Mouse (Mus musculus) myocyte (in vitro differentiated cells): ENCODE results near the gene Zfp326. TPM values are rescaled to one million over a fixed set of nuclear protein-coding genes. Genes with fewer than 3 reads are reported as not detected.

Experiments used
- H3K27me3 ChIP-seq: one replicate; pipeline ENCODE4 v1.6.1; 2011; ENCODE audit not compliant: control insufficient read depth, insufficient read depth, insufficient read length
- H3K36me3 ChIP-seq: one replicate; pipeline ENCODE4 v1.6.1; 2011; ENCODE audit not compliant: control insufficient read depth, insufficient read depth
- H3K4me2 ChIP-seq: one replicate; pipeline ENCODE4 v1.6.1; 2011; ENCODE audit warnings: low read depth, control low read depth
- H3K4me3 ChIP-seq: one replicate; pipeline ENCODE4 v1.5.1; 2011; ENCODE audit warnings: mild to moderate bottlenecking, control low read depth, moderate library complexity
- H3K79me2 ChIP-seq: one replicate; pipeline ENCODE4 v1.6.1; 2011; ENCODE audit not compliant: control insufficient read depth, insufficient read depth
- H3ac ChIP-seq: one replicate; pipeline ENCODE4 v1.6.1; 2011; ENCODE audit not compliant: control insufficient read depth, insufficient read length
- CEBPB ChIP-seq: IDR thresholded peaks from 2 replicates; pipeline ENCODE4 v1.6.1; 2011; ENCODE audit warnings: mild to moderate bottlenecking, moderate library complexity; ENCODE audit not compliant: poor library complexity, insufficient read depth, severe bottlenecking
- E2F4 ChIP-seq: IDR thresholded peaks from one replicate; pipeline ENCODE4 v1.6.1; 2011; ENCODE audit warnings: mild to moderate bottlenecking, control low read depth, moderate library complexity; ENCODE audit not compliant: insufficient read depth
- MAX ChIP-seq: IDR thresholded peaks from one replicate; pipeline ENCODE4 v1.6.1; 2011; ENCODE audit warnings: low read depth, mild to moderate bottlenecking, control low read depth
- MYOD1 ChIP-seq, 3 experiments: IDR thresholded peaks; one replicate each; pipeline ENCODE4 v1.6.1; 2011; ENCODE audit warnings: control low read depth in 2 of 3, low read depth in 2 of 3, mild to moderate bottlenecking in 2 of 3, moderate library complexity in 1 of 3; ENCODE audit not compliant: insufficient read length in 2 of 3, control insufficient read depth in 1 of 3
- MYOG ChIP-seq, 3 experiments: IDR thresholded peaks; one replicate each; pipeline ENCODE4 v1.6.1; 2011; ENCODE audit warnings: control low read depth in 2 of 3, low read depth in 2 of 3, mild to moderate bottlenecking in 2 of 3; ENCODE audit not compliant: insufficient read length in 2 of 3, control insufficient read depth in 1 of 3, insufficient read depth in 1 of 3
- POLR2A ChIP-seq: IDR thresholded peaks from one replicate; pipeline ENCODE4 v1.6.1; 2011; ENCODE audit warnings: low read depth, mild to moderate bottlenecking, control low read depth, moderate library complexity; ENCODE audit not compliant: insufficient read length
- POLR2AphosphoS2 ChIP-seq: IDR thresholded peaks from one replicate; pipeline ENCODE4 v1.6.1; 2011; ENCODE audit warnings: low read depth, control low read depth; ENCODE audit not compliant: insufficient read length
- REST ChIP-seq: IDR thresholded peaks from one replicate; pipeline ENCODE4 v1.6.1; 2011; ENCODE audit warnings: mild to moderate bottlenecking, control low read depth, moderate library complexity; ENCODE audit not compliant: insufficient read depth, insufficient read length
- SRF ChIP-seq: IDR thresholded peaks from one replicate; pipeline ENCODE4 v1.6.1; 2011; ENCODE audit warnings: low read depth; ENCODE audit not compliant: control insufficient read depth, insufficient read length
- TCF12 ChIP-seq: IDR thresholded peaks from one replicate; pipeline ENCODE4 v1.6.1; 2011; ENCODE audit warnings: mild to moderate bottlenecking, control low read depth; ENCODE audit not compliant: poor library complexity, insufficient read depth, severe bottlenecking
- TCF3 ChIP-seq: IDR thresholded peaks from one replicate; pipeline ENCODE4 v1.6.1; 2011; ENCODE audit warnings: low read depth, control low read depth; ENCODE audit not compliant: insufficient read length
- USF1 ChIP-seq: IDR thresholded peaks from one replicate; pipeline ENCODE4 v1.6.1; 2011; ENCODE audit warnings: low read depth, mild to moderate bottlenecking, control low read depth, moderate library complexity
- polyA plus RNA-seq: library from polyadenylated mRNA; unstranded; fragments of >200 nt; fragmentation: generic; extraction: Trizol; gene quantifications from one replicate; pipeline ENCODE4 v1.2.1, GENCODE M21; 2012; ENCODE audit warnings: missing spikeins

Zfp326 gene
- polyA plus RNA-seq, 1 experiment = 7.6 TPM

DNA sequence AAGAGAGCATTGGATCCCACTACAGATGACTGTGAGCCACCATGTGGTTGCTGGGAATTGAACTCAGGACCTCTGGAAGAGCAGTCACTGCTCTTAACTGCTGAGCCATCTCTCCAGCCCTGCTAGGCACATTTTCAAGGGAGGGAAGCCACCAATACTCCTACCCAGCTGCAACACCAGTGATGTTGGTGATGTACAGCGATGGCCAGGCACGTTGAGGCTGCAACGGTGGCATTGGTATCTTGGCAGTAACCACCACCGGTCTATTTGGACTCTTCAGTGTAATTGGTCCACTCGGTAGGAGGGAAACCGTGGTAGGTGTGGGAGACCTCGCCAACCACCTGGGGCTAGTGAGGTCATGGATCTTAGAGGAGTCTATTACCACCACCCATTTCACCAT is 6.6 kb upstream of the Zfp326 start:
- Histone ChIP-seq H3K27me3 (no peaks in the 10 kb centered on the region), H3ac (no peak overlapping the region), H3K4me2 (no peak overlapping the region), H3K4me3 (no peak overlapping the region), H3K79me2 (no peaks in the 10 kb centered on the region), H3K36me3 (no peaks in the 10 kb centered on the region)
- TF ChIP-seq MAX = no peak
- TF ChIP-seq CEBPB = no peak
- no peak for TF ChIP-seq POLR2AphosphoS2
- TF ChIP-seq SRF = no peak
- no peak for TF ChIP-seq POLR2A
- no peak for TF ChIP-seq MYOD1 (IDR thresholded peaks at IDR 0.05; ENCODE audit: control insufficient read depth in 1 of 3, insufficient read length in 2 of 3, low read depth in 2 of 3)
- TF ChIP-seq USF1 = no peak

DNA sequence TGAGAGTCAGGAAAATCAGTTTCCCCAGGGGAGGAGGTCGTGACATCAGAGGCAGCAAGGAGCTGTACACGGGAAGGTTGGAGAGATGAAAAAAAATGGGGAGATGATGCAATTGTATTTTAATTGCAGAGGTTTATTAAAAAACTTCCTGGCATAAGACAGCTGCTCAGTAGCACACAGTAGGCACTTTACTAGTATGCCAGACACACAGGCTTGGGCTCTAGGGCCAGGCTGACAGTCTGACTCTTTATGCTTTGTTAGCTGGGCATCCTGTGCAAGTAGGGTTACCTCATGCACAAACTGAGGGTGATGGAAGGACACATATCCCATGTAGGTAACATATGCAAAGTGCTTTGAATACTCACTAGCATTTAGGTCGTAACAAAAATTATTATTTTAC is 5.2 kb upstream of the Zfp326 start:
- Histone ChIP-seq H3K79me2 (no peaks in the 10 kb centered on the region), H3K27me3 (no peaks in the 10 kb centered on the region), H3K4me2 (no peak overlapping the region), H3ac (no peak overlapping the region), H3K36me3 (no peaks in the 10 kb centered on the region), H3K4me3 (no peak overlapping the region)
- TF ChIP-seq CEBPB (no peak), USF1 (no peak), TCF3 (no peak), TCF12 (no peak), MAX (no peak), MYOG (IDR thresholded peaks at IDR 0.05; ENCODE audit: control insufficient read depth in 1 of 3, insufficient read depth in 1 of 3, insufficient read length in 2 of 3, low read depth in 2 of 3) (no peak), POLR2AphosphoS2 (no peak), REST (no peak), MYOD1 (IDR thresholded peaks at IDR 0.05; ENCODE audit: control insufficient read depth in 1 of 3, insufficient read length in 2 of 3, low read depth in 2 of 3) (no peak), E2F4 (no peak), SRF (no peak), POLR2A (no peak)

DNA sequence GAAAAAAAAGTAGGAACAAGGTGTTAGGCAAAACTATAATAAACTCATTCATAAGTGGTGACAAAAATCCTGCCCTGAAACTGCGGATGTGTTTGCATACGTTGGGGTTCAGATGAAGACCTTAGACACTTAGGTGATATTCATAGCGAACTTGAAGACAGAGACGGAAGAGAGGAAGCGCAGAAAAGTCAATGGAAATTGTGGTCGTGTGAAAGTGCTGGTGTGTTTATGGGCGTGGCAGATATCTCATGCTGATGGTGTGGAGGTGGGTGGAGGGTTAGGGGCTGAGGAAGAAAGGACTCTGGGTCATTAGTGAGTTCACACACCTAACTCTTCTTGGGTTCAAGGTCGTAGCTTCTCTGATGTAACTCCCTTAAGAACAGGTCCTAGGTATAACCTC is 4.2 kb upstream of the Zfp326 start:
- Histone ChIP-seq H3K79me2 (peaks cover 5% of the 10 kb centered on the region), H3K4me3 (no peak overlapping the region), H3K27me3 (no peaks in the 10 kb centered on the region), H3K4me2 (no peak overlapping the region), H3K36me3 (no peaks in the 10 kb centered on the region), H3ac (no peak overlapping the region)
- no peak for TF ChIP-seq POLR2AphosphoS2
- no peak for TF ChIP-seq MYOG (IDR thresholded peaks at IDR 0.05; ENCODE audit: control insufficient read depth in 1 of 3, insufficient read depth in 1 of 3, insufficient read length in 2 of 3, low read depth in 2 of 3)
- TF ChIP-seq POLR2A = no peak
- TF ChIP-seq E2F4 = no peak
- TF ChIP-seq CEBPB = no peak
- TF ChIP-seq MAX = no peak
- TF ChIP-seq MYOD1 (IDR thresholded peaks at IDR 0.05; ENCODE audit: control insufficient read depth in 1 of 3, insufficient read length in 2 of 3, low read depth in 2 of 3) = no peak
- no peak for TF ChIP-seq USF1
- no peak for TF ChIP-seq TCF12
- no peak for TF ChIP-seq TCF3
- TF ChIP-seq SRF = no peak
- TF ChIP-seq REST = no peak

DNA sequence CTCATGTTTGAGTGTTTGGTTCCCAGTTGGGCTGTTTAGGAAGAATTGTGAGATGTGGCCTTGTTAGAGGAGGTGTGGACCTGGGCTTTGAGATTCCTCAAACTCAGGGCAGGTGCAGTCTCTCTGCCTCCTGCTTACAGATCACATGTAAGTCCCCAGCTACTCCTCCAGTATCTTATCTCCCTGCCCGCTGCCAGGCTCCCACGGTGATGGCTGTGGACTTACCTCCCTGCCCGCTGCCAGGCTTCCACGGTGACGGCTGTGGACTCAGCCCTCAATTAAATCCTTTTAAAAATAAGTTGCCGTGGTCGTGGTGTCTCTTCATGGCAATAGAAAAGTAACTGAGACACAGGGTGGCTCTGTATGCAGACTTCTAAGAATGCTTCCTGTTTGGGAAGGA is 3.4 kb upstream of the Zfp326 start:
- H3K79me2 ChIP-seq = peaks cover 13% of the 10 kb centered on the region
- no peak for TF ChIP-seq USF1
- no peak for TF ChIP-seq CEBPB
- no peak for TF ChIP-seq POLR2A
- TF ChIP-seq TCF3 = no peak
- TF ChIP-seq MYOG (IDR thresholded peaks at IDR 0.05; ENCODE audit: control insufficient read depth in 1 of 3, insufficient read depth in 1 of 3, insufficient read length in 2 of 3, low read depth in 2 of 3) = no peak
- TF ChIP-seq TCF12 = no peak
- TF ChIP-seq POLR2AphosphoS2 = no peak
- no peak for TF ChIP-seq MAX
- TF ChIP-seq SRF = no peak
- no peak for TF ChIP-seq E2F4
- TF ChIP-seq MYOD1 (IDR thresholded peaks at IDR 0.05; ENCODE audit: control insufficient read depth in 1 of 3, insufficient read length in 2 of 3, low read depth in 2 of 3) = no peak
- TF ChIP-seq REST = no peak
- no peaks in the 10 kb centered on the region for H3K36me3 ChIP-seq
- H3K27me3 ChIP-seq = no peaks in the 10 kb centered on the region
- no peak overlapping the region for H3K4me2 ChIP-seq
- no peak overlapping the region for H3ac ChIP-seq
- H3K4me3 ChIP-seq = no peak overlapping the region

DNA sequence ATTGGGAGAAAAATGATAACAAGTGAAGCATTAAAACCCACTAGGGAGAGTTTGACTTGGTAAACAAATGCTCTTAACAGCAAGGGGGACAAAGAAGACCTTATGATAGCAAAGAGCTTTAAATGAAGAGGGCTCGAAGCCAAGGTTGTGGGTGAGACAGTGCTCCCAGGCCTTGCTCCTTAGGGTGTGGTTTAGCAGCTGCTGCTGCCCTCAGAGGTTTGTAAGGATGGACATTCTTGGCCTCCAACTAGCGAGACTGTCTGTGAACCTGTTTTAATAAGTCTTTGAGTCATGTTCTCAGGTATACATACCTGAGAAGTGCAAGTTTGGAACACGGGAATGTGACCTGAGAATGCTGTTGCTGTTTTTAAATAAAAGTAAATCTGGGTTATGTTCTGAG is 2.6 kb upstream of the Zfp326 start:
- Histone ChIP-seq H3K4me2 (peak overlapping the region; percentile 55), H3K4me3 (no peak overlapping the region), H3K36me3 (no peaks in the 10 kb centered on the region), H3ac (no peak overlapping the region), H3K79me2 (peaks cover 21% of the 10 kb centered on the region), H3K27me3 (no peaks in the 10 kb centered on the region)
- TF ChIP-seq TCF3 (no peak), MYOG (IDR thresholded peaks at IDR 0.05; ENCODE audit: control insufficient read depth in 1 of 3, insufficient read depth in 1 of 3, insufficient read length in 2 of 3, low read depth in 2 of 3) (peak in 2 of 3 experiments; percentile 53 to 87), POLR2AphosphoS2 (no peak), MYOD1 (IDR thresholded peaks at IDR 0.05; ENCODE audit: control insufficient read depth in 1 of 3, insufficient read length in 2 of 3, low read depth in 2 of 3) (peak in 2 of 3 experiments; percentile 85 to 94), TCF12 (peak; percentile 57)
